ENCODE assay signal across 1 mouse cellular context in the genomic region with DNA sequence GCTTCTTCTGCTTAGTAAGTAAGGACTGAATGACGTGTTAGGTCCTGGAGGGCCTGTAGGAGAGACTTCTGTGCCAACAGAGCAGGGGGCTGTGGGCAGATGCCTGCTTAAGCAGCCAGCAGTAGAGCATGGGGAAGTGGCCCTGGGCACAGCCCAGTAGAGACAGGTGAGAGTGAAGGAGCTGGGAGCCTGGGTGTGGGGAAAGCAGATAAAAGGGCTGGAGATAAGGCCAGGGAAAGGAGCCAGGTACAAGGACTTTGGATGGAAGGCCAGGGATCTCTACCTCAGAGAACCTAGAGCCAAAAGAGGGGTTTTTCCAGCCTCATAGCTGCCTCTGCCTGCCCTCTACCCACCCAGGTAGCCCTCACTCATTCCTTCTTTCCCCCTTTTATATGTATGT.
TF ChIP-seq lines count a peak whose summit lies in the region.

No protein-coding gene starts in this region.

TF ChIP-seq in MEL, 35 proteins besides CTCF, POLR2A, EP300 and RAD21:
- peak; percentile 47; the same call in 1 of the 2 replicates for TF ChIP-seq GATA1 (IDR thresholded peaks at IDR 0.05; ENCODE audit: low read depth, low read length)
- no peak for TF ChIP-seq MAZ (IDR thresholded peaks at IDR 0.05; ENCODE audit: low read depth, low read length)
- TF ChIP-seq TCF12 (IDR thresholded peaks at IDR 0.05; ENCODE audit: low read depth, low read length): peak; percentile 26; the same call in 1 of the 2 replicates
